Mouse (Mus musculus) hindbrain, embryonic 11.5 days (tissue): Measurements from ENCODE around the gene Itgb2. TPM values are rescaled to one million over a fixed set of nuclear protein-coding genes. Genes with fewer than 3 reads are reported as not detected.

Source experiments
- ATAC-seq: fragments of 200-750 bp; cut with Nextera tagmentation; 2 replicates; pipeline ENCODE4 v1.8.0; 2017; ENCODE audit warnings: mild to moderate bottlenecking, moderate TSS enrichment, moderate library complexity; ENCODE audit not compliant: low FRiP score
- DNase-seq: peaks from one replicate; pipeline ENCODE4 v3.0.0-alpha.2; 2015; ENCODE audit warnings: low spot score
- H3K27ac ChIP-seq: fragments of 300-500 bp; sonication (generic); 2 replicates; pipeline ENCODE4 v1.5.1; 2014; ENCODE audit warnings: mild to moderate bottlenecking, low read depth, low read length
- H3K27me3 ChIP-seq: fragments of 300-500 bp; sonication (generic); 2 replicates; pipeline ENCODE4 v1.6.1; 2014; ENCODE audit warnings: mild to moderate bottlenecking, low read length, moderate library complexity, mixed read lengths; ENCODE audit not compliant: control insufficient read depth, insufficient read depth
- H3K36me3 ChIP-seq: fragments of 300-500 bp; sonication (generic); 2 replicates; pipeline ENCODE4 v1.6.1; 2014; ENCODE audit warnings: mild to moderate bottlenecking, low read length, moderate library complexity, mixed read lengths; ENCODE audit not compliant: control insufficient read depth, insufficient read depth
- H3K4me1 ChIP-seq: fragments of 300-500 bp; sonication (generic); replicated peaks from 2 replicates; pipeline ENCODE4 v1.6.1; 2014; ENCODE audit warnings: low read length, mixed read lengths; ENCODE audit not compliant: control insufficient read depth, insufficient read depth
- H3K4me2 ChIP-seq: fragments of 300-500 bp; sonication (generic); replicated peaks from 2 replicates; pipeline ENCODE4 v1.6.1; 2014; ENCODE audit warnings: mild to moderate bottlenecking, low read depth, low read length
- H3K4me3 ChIP-seq: fragments of 300-500 bp; sonication (generic); 2 replicates; pipeline ENCODE4 v1.5.1; 2014; ENCODE audit warnings: low read depth, low read length
- H3K9ac ChIP-seq: fragments of 300-500 bp; sonication (generic); 2 replicates; pipeline ENCODE4 v1.6.1; 2014; ENCODE audit warnings: low read depth, low read length
- H3K9me3 ChIP-seq: fragments of 300-500 bp; sonication (generic); 2 replicates; pipeline ENCODE4 v1.6.1; 2016; ENCODE audit warnings: low read length; ENCODE audit not compliant: control insufficient read depth
- WGBS: fragments of 180-500 bp; shearing (Covaris S2); extraction: QIAGEN DNeasy Blood & Tissue Kit; methylation state at CpG from one replicate; pipeline ENCODE4 v1.1.7; 2014; 5-methylcytosine and 5-hydroxymethylcytosine counted together
- polyA plus RNA-seq: library from polyadenylated mRNA; unstranded; fragments of >200 nt; fragmentation: Nextera tagmentation; extraction: Ambion mirVana; gene quantifications from 2 replicates; pipeline ENCODE4 v1.2.1, GENCODE M21; 2014

Gene Itgb2
- polyA plus RNA-seq, 1 experiment from 2014 or later = 1.2 TPM

DNA sequence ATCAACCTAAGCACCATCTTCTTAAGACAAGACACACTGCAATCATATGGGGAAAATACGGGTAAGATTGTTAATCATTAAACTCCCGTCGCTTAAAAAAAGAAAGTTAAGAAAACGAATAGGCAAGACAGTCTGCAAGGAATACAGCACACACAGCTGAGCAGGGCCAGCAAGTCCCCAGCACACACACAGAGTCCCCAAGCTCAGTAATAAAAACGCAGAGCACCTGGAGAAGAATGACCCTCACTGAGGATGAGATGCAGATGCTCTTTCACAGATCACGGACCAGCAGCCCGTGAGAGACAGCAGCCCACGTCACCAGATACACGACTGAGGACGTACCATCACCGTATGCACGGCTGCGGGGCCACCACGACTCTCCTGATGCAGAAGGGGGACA, 29.4 kb upstream of the Itgb2 start:
- H3K27me3 ChIP-seq = no peaks in the 10 kb centered on the region
- no peak overlapping the region for H3K9ac ChIP-seq
- DNase-seq (no peak), ATAC-seq (no peak)
- 84% methylated on average over 14 of the region's 14 CpGs for WGBS
- no peaks in the 10 kb centered on the region for H3K9me3 ChIP-seq
- H3K4me1 ChIP-seq = no peaks in the 10 kb centered on the region
- H3K4me2 ChIP-seq = no peak overlapping the region
- H3K36me3 ChIP-seq = peaks cover 7% of the 10 kb centered on the region
- H3K27ac ChIP-seq = no peak overlapping the region
- no peak overlapping the region for H3K4me3 ChIP-seq

DNA sequence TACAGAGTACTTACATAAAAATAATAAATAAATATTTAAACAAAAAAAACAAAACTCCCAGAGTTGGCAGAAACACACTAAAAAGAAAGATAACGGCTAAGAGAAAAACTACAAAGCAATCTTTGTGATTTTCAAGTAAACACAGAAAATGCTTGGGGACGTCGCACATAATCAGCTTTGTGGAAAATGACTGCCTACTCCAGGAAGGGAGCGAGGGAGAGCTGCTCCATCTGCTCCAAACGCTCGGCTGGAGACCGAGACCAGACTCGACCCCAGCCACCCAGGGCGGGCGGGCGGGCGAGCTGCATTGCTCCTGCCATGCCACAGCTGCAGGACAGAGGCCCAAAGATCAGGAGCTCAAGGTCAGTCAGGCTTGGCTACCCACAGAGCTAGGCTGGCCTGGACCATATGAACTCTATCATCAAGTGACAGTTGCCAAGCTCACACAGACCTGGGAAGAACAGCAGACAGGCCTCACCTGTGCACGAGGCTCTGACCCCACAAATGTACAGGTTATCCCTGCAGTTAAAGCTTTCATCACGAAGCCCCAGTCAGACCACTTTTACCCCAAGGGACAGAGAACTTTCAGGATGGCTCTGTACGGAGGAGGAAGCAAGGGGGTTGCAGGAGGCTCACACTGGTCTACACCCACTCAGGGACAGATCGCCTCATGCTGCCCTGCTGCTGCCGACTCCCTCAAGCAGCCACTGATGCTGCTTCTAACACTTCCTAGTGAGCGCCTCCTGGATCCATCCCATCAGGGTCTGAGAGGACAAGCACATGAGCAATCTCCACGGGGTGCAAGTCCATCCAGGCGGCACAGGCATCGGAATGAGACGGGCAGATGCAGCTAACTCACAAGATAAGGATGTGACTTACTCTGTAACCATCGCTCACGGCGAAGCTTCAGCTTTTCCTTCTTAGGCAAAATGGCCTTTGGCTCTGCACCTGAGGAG, 26.8 kb upstream of the Itgb2 start:
- H3K27me3 ChIP-seq = no peaks in the 10 kb centered on the region
- H3K4me2 ChIP-seq = no peak overlapping the region
- H3K9me3 ChIP-seq = no peaks in the 10 kb centered on the region
- H3K4me3 ChIP-seq = no peak overlapping the region
- no peak for DNase-seq
- no peak overlapping the region for H3K27ac ChIP-seq
- no peaks in the 10 kb centered on the region for H3K4me1 ChIP-seq
- H3K36me3 ChIP-seq = peaks cover 7% of the 10 kb centered on the region; the same call in 1 of the 2 replicates
- WGBS = 84% methylated on average over 25 of the region's 25 CpGs
- no peak for ATAC-seq
- no peak overlapping the region for H3K9ac ChIP-seq

DNA sequence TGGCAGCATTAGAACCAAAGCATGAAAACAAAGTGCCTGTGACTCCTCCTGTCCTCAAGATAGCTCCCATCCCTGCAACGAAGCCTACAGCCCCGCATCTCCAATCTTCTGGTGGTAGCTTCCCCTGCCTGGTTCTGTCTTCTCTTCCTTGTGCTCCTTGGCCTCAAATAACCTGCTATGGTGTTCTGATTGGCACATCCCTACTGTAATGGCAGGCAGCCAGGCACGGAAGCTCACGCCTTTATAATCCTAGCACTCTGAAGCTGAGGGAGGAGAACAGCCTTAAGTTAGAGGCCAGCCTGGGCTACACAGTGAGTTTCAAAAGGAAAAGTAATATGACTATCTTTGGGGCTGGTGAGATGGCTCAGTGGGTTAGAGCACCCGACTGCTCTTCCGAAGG, 25.9 kb upstream of the Itgb2 start:
- H3K9me3 ChIP-seq = no peaks in the 10 kb centered on the region
- H3K9ac ChIP-seq = no peak overlapping the region
- no peaks in the 10 kb centered on the region; the same call in 1 of the 2 replicates for H3K4me1 ChIP-seq
- DNase-seq = no peak
- peaks cover 7% of the 10 kb centered on the region; the same call in 1 of the 2 replicates for H3K36me3 ChIP-seq
- no peak overlapping the region for H3K4me2 ChIP-seq
- WGBS = 98% methylated on average over 6 of the region's 6 CpGs
- no peak for ATAC-seq
- no peak overlapping the region for H3K27ac ChIP-seq
- no peak overlapping the region for H3K4me3 ChIP-seq
- no peaks in the 10 kb centered on the region for H3K27me3 ChIP-seq

DNA sequence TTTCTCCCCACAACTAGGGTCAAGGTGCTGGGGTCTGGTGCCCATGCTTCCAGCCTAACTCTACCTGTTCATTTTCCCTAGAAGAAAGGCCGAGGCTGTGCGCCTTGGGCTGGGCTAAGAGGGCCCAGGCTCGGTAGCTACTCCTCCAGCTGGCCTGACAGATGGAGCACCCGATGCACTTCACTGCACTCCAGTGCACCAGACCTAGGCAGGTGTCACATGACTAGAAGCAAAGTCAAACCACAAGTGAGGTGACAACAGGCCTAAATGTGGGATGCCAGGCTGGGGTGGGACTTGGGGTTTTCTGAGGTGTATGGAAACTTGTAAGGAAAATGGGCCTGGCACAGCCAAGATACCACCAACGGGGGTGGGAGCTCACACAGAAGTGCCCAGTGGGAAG, 23.5 kb upstream of the Itgb2 start:
- no peak overlapping the region for H3K27ac ChIP-seq
- H3K4me3 ChIP-seq = no peak overlapping the region
- ATAC-seq (no peak), DNase-seq (no peak)
- H3K9ac ChIP-seq = no peak overlapping the region
- peaks cover 4% of the 10 kb centered on the region; the same call in 1 of the 2 replicates for H3K36me3 ChIP-seq
- H3K27me3 ChIP-seq = no peaks in the 10 kb centered on the region
- H3K4me2 ChIP-seq = no peak overlapping the region
- H3K9me3 ChIP-seq = no peaks in the 10 kb centered on the region
- 91% methylated on average over 5 of the region's 5 CpGs for WGBS
- no peaks in the 10 kb centered on the region; the same call in 1 of the 2 replicates for H3K4me1 ChIP-seq

DNA sequence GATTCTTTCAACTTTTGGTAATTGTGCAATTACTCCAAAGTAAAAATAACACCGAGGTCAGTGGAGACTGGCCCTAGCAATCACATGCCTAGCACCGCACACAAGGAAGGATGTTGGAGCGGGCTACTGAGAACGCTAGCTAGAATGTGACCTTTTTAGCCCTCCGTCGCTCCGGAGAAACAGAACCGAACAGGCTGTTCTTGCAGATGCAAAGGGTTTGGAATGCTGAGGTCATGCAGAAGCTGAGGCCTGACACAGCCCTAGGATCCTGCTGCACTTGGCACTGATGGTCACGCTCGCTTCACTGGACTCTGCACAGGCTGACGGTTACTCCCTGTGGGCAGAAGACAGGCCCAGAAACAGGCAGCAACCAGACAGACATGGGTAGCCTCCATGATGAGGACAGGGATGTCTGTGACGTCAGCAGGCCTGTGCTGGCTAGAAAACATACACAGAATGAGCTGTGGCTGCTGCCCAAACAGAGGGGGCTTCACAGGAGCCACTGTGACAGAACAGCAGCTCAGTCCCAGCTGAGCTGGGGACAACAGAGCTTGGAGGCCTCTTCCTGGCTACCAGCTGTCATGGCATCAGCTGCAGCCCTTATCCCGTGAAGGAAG, 23.0 kb upstream of the Itgb2 start:
- H3K9ac ChIP-seq = no peak overlapping the region
- H3K4me1 ChIP-seq = no peaks in the 10 kb centered on the region; the same call in 1 of the 2 replicates
- H3K36me3 ChIP-seq = peaks cover 3% of the 10 kb centered on the region; the same call in 1 of the 2 replicates
- 90% methylated on average over 13 of the region's 13 CpGs for WGBS
- no peak for DNase-seq
- H3K4me2 ChIP-seq = no peak overlapping the region
- no peaks in the 10 kb centered on the region for H3K9me3 ChIP-seq
- H3K4me3 ChIP-seq = no peak overlapping the region
- H3K27ac ChIP-seq = no peak overlapping the region
- no peaks in the 10 kb centered on the region for H3K27me3 ChIP-seq
- ATAC-seq = no peak

DNA sequence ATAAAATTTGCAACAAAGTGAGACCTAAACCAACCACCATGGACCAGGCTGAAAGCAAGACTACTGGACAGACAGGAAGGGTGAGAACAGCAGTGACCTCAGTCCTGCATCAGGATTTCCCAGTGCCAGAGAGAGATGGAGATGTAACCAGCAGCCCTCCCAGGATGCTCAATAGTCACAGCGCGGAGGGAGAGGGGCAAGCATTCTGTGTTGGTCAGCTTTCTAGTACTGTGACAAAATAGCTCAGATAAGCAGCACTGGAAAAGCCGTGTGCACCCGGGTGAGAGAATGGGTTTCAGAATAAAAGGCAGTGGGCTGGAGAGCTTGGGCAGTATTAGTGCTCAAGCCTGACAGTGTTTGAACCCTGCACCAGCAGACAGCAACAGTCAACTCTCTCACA, 22.3 kb upstream of the Itgb2 start:
- H3K9ac ChIP-seq = no peak overlapping the region
- H3K4me2 ChIP-seq = no peak overlapping the region
- ATAC-seq (no peak), DNase-seq (no peak)
- 97% methylated on average over 4 of the region's 4 CpGs for WGBS
- no peaks in the 10 kb centered on the region for H3K27me3 ChIP-seq
- no peak overlapping the region for H3K4me3 ChIP-seq
- no peaks in the 10 kb centered on the region for H3K9me3 ChIP-seq
- H3K4me1 ChIP-seq = no peaks in the 10 kb centered on the region; the same call in 1 of the 2 replicates
- H3K27ac ChIP-seq = no peak overlapping the region
- no peaks in the 10 kb centered on the region for H3K36me3 ChIP-seq

DNA sequence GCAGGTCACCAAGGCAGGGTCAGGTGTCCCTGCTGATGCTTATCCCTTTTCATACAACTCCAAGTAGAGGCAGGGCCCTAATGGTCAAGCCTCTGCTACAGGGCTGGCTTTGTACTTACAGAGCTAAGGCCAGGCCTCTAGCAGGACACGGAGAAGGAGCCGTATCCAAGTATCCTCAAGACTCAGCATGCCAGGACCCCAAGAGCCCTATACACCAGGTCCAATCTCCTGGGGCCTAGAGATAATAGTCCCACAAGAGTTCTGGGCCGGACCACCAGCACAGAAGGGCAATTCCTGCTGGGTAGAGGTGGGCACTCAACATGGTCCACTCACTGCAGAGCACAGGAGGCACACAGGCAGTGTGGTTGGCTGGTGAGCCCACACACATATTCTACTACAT, 21.3 kb upstream of the Itgb2 start:
- Histone ChIP-seq H3K4me1 (no peaks in the 10 kb centered on the region; the same call in 1 of the 2 replicates), H3K9ac (no peak overlapping the region), H3K9me3 (no peaks in the 10 kb centered on the region), H3K36me3 (no peaks in the 10 kb centered on the region), H3K4me3 (no peak overlapping the region), H3K27me3 (no peaks in the 10 kb centered on the region), H3K4me2 (no peak overlapping the region), H3K27ac (no peak overlapping the region)
- ATAC-seq (no peak), DNase-seq (no peak)
- 92% methylated on average over 3 of the region's 3 CpGs for WGBS

DNA sequence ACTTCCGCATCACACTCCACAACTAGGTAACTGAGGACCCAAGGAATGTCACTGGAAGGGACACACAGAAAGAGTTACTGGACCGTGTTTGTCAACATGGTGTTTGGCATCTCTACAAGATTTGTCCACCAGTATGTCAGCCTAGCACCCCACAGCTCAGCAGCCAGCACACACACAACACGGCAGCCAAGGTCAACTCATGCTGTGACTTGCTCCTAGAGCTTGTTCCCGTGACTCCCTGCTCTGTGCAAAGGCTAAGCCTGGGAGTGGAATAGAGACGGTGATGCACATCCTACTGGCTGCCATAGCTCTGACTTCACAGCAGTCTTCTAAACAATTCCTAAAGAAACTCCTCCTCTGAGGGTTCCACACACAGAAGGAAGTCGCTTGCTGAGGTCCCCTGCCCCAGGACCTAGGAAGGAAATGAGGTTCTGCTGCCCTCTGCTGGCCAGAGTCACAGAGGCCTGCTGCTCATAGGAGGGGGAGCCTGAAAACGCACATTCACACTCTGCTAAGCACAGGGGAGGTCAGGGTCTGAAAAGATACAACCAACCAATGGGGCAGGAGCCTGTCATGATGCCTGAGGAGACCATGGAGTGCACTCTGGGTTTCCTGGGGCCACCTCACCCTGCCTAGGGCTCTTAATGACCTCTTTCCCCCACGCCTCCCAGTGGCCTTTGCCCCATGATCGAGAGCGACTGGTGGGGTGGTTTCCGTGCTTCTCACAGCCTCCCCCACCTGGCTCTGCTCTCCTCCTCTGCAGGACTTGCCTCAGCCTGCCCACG, 20.5 kb upstream of the Itgb2 start:
- no peak overlapping the region for H3K4me3 ChIP-seq
- no peak overlapping the region for H3K9ac ChIP-seq
- H3K4me2 ChIP-seq = no peak overlapping the region
- H3K9me3 ChIP-seq = no peaks in the 10 kb centered on the region
- H3K36me3 ChIP-seq = no peaks in the 10 kb centered on the region
- DNase-seq = peak; percentile 93
- H3K27ac ChIP-seq = no peak overlapping the region
- H3K27me3 ChIP-seq = no peaks in the 10 kb centered on the region
- no peaks in the 10 kb centered on the region; the same call in none of the 2 replicates for H3K4me1 ChIP-seq
- 40% methylated on average over 12 of the region's 12 CpGs for WGBS
- ATAC-seq = peak; percentile 87
